Mouse (Mus musculus): Measurements from ENCODE around the gene Iqgap2. TPM values are rescaled to one million over a fixed set of nuclear protein-coding genes. Genes with fewer than 3 reads are reported as not detected.

Iqgap2 gene
- 16.3 and 44.1 TPM in 2 replicates for polyA plus RNA-seq (2012; rRNA removed)

- Histone ChIP-seq H3K4me1 (ENCODE audit: control insufficient read depth, insufficient read depth, insufficient read length, low read length) (peaks cover 3% of the 10 kb centered on the region; the same call in 1 of the 2 replicates), H3K4me3 (ENCODE audit: low read depth, low read length) (peak within 1 kb of the TSS; percentile 94), H3K27me3 (ENCODE audit: control insufficient read depth, insufficient read depth, low read length) (no peaks in the 10 kb centered on the region), H3K36me3 (ENCODE audit: control insufficient read depth, insufficient read depth, low read length) (peaks cover 5% of the 10 kb centered on the region), H3K27ac (ENCODE audit: insufficient read depth, low read depth, low read length) (peak within 1 kb of the TSS; percentile 80)
- TF ChIP-seq POLR2A (IDR thresholded peaks at IDR 0.05; ENCODE audit: low read depth, low read length), result peak; percentile 85; the same call in 1 of the 2 replicates
- TF ChIP-seq CTCF (IDR thresholded peaks at IDR 0.05; ENCODE audit: extremely low read depth, insufficient read length, insufficient replicate concordance, low read depth, low read length), result no peak
- under 1% methylated on average over 48 of the region's 48 CpGs for WGBS
Measured at GRCm38 (mm10) chr13:95891491-95891925, at the start of gene Iqgap2. Gene Iqgap2, minus strand, starts transcription at chr13:95891922.

GRCm38 (mm10) chr13:95940811-95941210, 49.1 kb upstream of the Iqgap2 start:
- no peaks in the 10 kb centered on the region for H3K36me3 ChIP-seq (ENCODE audit: control insufficient read depth, insufficient read depth, low read length)
- H3K27ac ChIP-seq (ENCODE audit: insufficient read depth, low read depth, low read length), result no peak overlapping the region
- no peaks in the 10 kb centered on the region for H3K4me1 ChIP-seq (ENCODE audit: control insufficient read depth, insufficient read depth, insufficient read length, low read length)
- TF ChIP-seq CTCF (IDR thresholded peaks at IDR 0.05; ENCODE audit: extremely low read depth, insufficient read length, insufficient replicate concordance, low read depth, low read length) (no peak), POLR2A (IDR thresholded peaks at IDR 0.05; ENCODE audit: low read depth, low read length) (no peak)
- no peak overlapping the region for H3K4me3 ChIP-seq (ENCODE audit: low read depth, low read length)
- 56% methylated on average over 5 of the region's 5 CpGs for WGBS
- H3K27me3 ChIP-seq (ENCODE audit: control insufficient read depth, insufficient read depth, low read length), result no peaks in the 10 kb centered on the region

- no peak for TF ChIP-seq CTCF (IDR thresholded peaks at IDR 0.05; ENCODE audit: extremely low read depth, insufficient read length, insufficient replicate concordance, low read depth, low read length)
- no peaks in the 10 kb centered on the region for H3K36me3 ChIP-seq (ENCODE audit: control insufficient read depth, insufficient read depth, low read length)
- H3K27me3 ChIP-seq (ENCODE audit: control insufficient read depth, insufficient read depth, low read length), result no peaks in the 10 kb centered on the region
- no peak overlapping the region for H3K4me3 ChIP-seq (ENCODE audit: low read depth, low read length)
- 30% methylated on average over 2 of the region's 2 CpGs for WGBS
- H3K4me1 ChIP-seq (ENCODE audit: control insufficient read depth, insufficient read depth, insufficient read length, low read length), result no peaks in the 10 kb centered on the region; the same call in 1 of the 2 replicates
- H3K27ac ChIP-seq (ENCODE audit: insufficient read depth, low read depth, low read length), result no peak overlapping the region
Measured at GRCm38 (mm10) chr13:95924201-95924621, 32.5 kb upstream of the Iqgap2 start.

GRCm38 (mm10) chr13:95922626-95923025, 30.9 kb upstream of the Iqgap2 start:
- 46% methylated on average over 4 of the region's 4 CpGs for WGBS
- H3K4me1 ChIP-seq (ENCODE audit: control insufficient read depth, insufficient read depth, insufficient read length, low read length), result no peaks in the 10 kb centered on the region; the same call in 1 of the 2 replicates
- TF ChIP-seq CTCF (IDR thresholded peaks at IDR 0.05; ENCODE audit: extremely low read depth, insufficient read length, insufficient replicate concordance, low read depth, low read length), result no peak

GRCm38 (mm10) chr13:95918624-95919284, 27.0 kb upstream of the Iqgap2 start:
- Histone ChIP-seq H3K36me3 (ENCODE audit: control insufficient read depth, insufficient read depth, low read length) (no peaks in the 10 kb centered on the region), H3K27ac (ENCODE audit: insufficient read depth, low read depth, low read length) (no peak overlapping the region), H3K4me3 (ENCODE audit: low read depth, low read length) (no peak overlapping the region), H3K27me3 (ENCODE audit: control insufficient read depth, insufficient read depth, low read length) (no peaks in the 10 kb centered on the region), H3K4me1 (ENCODE audit: control insufficient read depth, insufficient read depth, insufficient read length, low read length) (no peaks in the 10 kb centered on the region; the same call in 1 of the 2 replicates)
- 75% methylated on average over 9 of the region's 9 CpGs for WGBS
- TF ChIP-seq CTCF (IDR thresholded peaks at IDR 0.05; ENCODE audit: extremely low read depth, insufficient read length, insufficient replicate concordance, low read depth, low read length), result no peak
- no peak for TF ChIP-seq POLR2A (IDR thresholded peaks at IDR 0.05; ENCODE audit: low read depth, low read length)

More at GRCm38 (mm10) chr13:95922626-95923025, 30.9 kb upstream of the Iqgap2 start:
- Histone ChIP-seq H3K27ac (ENCODE audit: insufficient read depth, low read depth, low read length) (no peak overlapping the region), H3K36me3 (ENCODE audit: control insufficient read depth, insufficient read depth, low read length) (no peaks in the 10 kb centered on the region), H3K27me3 (ENCODE audit: control insufficient read depth, insufficient read depth, low read length) (no peaks in the 10 kb centered on the region), H3K4me3 (ENCODE audit: low read depth, low read length) (no peak overlapping the region)

- no peaks in the 10 kb centered on the region for H3K36me3 ChIP-seq (ENCODE audit: control insufficient read depth, insufficient read depth, low read length)
- H3K27me3 ChIP-seq (ENCODE audit: control insufficient read depth, insufficient read depth, low read length), result no peaks in the 10 kb centered on the region
- no peak overlapping the region for H3K4me3 ChIP-seq (ENCODE audit: low read depth, low read length)
- no peak for TF ChIP-seq POLR2A (IDR thresholded peaks at IDR 0.05; ENCODE audit: low read depth, low read length)
- no peak for TF ChIP-seq CTCF (IDR thresholded peaks at IDR 0.05; ENCODE audit: extremely low read depth, insufficient read length, insufficient replicate concordance, low read depth, low read length)
- peaks cover 2% of the 10 kb centered on the region; the same call in 1 of the 2 replicates for H3K4me1 ChIP-seq (ENCODE audit: control insufficient read depth, insufficient read depth, insufficient read length, low read length)
- H3K27ac ChIP-seq (ENCODE audit: insufficient read depth, low read depth, low read length), result no peak overlapping the region
- WGBS, result 75% methylated on average over 2 of the region's 2 CpGs
Measured at GRCm38 (mm10) chr13:95913046-95913406, 21.3 kb upstream of the Iqgap2 start.

GRCm38 (mm10) chr13:95912157-95913045, 20.7 kb upstream of the Iqgap2 start:
- no peaks in the 10 kb centered on the region for H3K36me3 ChIP-seq (ENCODE audit: control insufficient read depth, insufficient read depth, low read length)
- no peak for TF ChIP-seq POLR2A (IDR thresholded peaks at IDR 0.05; ENCODE audit: low read depth, low read length)
- TF ChIP-seq CTCF (IDR thresholded peaks at IDR 0.05; ENCODE audit: extremely low read depth, insufficient read length, insufficient replicate concordance, low read depth, low read length), result no peak
- no peak overlapping the region for H3K4me3 ChIP-seq (ENCODE audit: low read depth, low read length)
- WGBS, result 75% methylated on average over 11 of the region's 11 CpGs
- no peaks in the 10 kb centered on the region for H3K27me3 ChIP-seq (ENCODE audit: control insufficient read depth, insufficient read depth, low read length)
- no peak overlapping the region for H3K27ac ChIP-seq (ENCODE audit: insufficient read depth, low read depth, low read length)
- H3K4me1 ChIP-seq (ENCODE audit: control insufficient read depth, insufficient read depth, insufficient read length, low read length), result peaks cover 2% of the 10 kb centered on the region; the same call in 1 of the 2 replicates
